8 mouse cellular contexts compared by ENCODE assay signal in the genomic region with DNA sequence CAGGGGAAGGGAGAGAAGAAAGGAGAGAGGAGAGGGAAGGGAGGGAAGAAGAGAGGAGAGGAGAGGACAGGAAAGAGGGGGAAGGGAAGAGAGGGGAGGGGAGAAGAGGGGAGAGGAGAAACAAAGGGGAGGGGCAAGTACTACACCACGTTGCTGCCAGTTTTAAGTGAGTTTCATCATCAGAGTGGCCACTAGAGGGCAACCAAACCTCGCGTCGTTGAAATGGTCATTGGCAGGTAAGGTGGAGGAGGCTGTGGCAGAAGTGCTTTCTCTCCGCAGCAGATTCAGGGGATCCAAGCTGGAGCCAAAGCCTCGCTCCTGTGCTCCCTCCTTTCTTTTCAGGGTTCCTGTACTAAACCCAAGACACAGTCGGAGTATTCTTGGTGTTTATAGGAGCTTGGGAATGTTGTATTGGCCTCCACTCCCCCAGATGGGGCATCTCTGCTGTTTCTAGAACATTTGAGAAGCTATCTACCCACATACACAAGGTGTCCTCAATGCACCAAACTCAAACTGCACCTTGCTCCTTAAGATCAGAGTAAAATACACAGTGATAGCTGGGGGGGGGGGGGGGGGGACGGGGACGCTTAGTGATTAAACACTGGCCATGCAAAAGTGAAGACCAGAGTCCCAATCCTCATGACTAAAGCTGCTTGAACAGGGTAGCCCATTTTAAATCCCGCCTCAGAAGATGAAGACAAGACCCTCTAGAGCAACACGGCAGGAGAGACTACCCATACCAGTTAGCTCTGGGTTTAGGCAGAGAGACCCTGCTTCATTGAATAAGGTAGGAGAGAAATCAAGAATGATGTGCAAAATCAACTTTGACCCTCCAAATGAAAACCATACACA. TPM values are rescaled to one million over a fixed set of nuclear protein-coding genes. Genes with fewer than 3 reads are reported as not detected.
DNase-seq lines count a peak whose midpoint lies in the region; ATAC-seq and TF ChIP-seq lines count a peak whose summit lies in the region.

No protein-coding gene starts in this region.

- no peak for ATAC-seq in embryonic facial prominence, embryonic 13.5 days (ENCODE audit: insufficient number of reproducible peaks, insufficient read depth, low FRiP score, low TSS enrichment, low read depth)
- peak; percentile 28; the same call in 1 of the 2 replicates for ATAC-seq in limb, embryonic 11.5 days (ENCODE audit: insufficient number of reproducible peaks, low FRiP score, low TSS enrichment, low read depth)
- ATAC-seq in midbrain, embryonic 14.5 days (ENCODE audit: low FRiP score, low TSS enrichment), result peak; percentile 76

- TF ChIP-seq CTCF in heart, adult 2 months (IDR thresholded peaks at IDR 0.05), result peak; percentile 89
- TF ChIP-seq CTCF in kidney, adult 2 months (conservative IDR thresholded peaks at IDR 0.05; ENCODE audit: insufficient read depth, insufficient read length, low read depth, low read length), result peak; percentile 95

- H3K36me3 ChIP-seq in embryonic facial prominence, embryonic 13.5 days, result no peaks in the 10 kb centered on the region
- no peaks in the 10 kb centered on the region for H3K36me3 ChIP-seq in heart, adult 2 months (ENCODE audit: control insufficient read depth, insufficient read depth, low read length)
- H3K36me3 ChIP-seq in kidney, adult 2 months (ENCODE audit: control insufficient read depth, insufficient read depth, low read length), result no peaks in the 10 kb centered on the region
- no peaks in the 10 kb centered on the region for H3K36me3 ChIP-seq in limb, embryonic 11.5 days (ENCODE audit: control insufficient read depth, insufficient read depth, low read length)
- no peaks in the 10 kb centered on the region for H3K36me3 ChIP-seq in midbrain, embryonic 14.5 days (ENCODE audit: control insufficient read depth, insufficient read depth, low read length)

- H3K27me3 ChIP-seq in embryonic facial prominence, embryonic 13.5 days, result peaks cover 10% of the 10 kb centered on the region
- no peaks in the 10 kb centered on the region for H3K27me3 ChIP-seq in heart, adult 2 months (ENCODE audit: control insufficient read depth, insufficient read depth, low read length)
- H3K27me3 ChIP-seq in kidney, adult 2 months (replicated peaks; ENCODE audit: control insufficient read depth, insufficient read depth, low read length), result no peaks in the 10 kb centered on the region
- peaks cover under 1% of the 10 kb centered on the region; the same call in 1 of the 2 replicates for H3K27me3 ChIP-seq in limb, embryonic 11.5 days (ENCODE audit: control insufficient read depth, insufficient read depth, low read length)
- H3K27me3 ChIP-seq in midbrain, embryonic 14.5 days (ENCODE audit: control insufficient read depth, insufficient read depth, low read length), result peaks cover 9% of the 10 kb centered on the region; the same call in 1 of the 2 replicates

- no peak for TF ChIP-seq POLR2A in heart, adult 2 months (IDR thresholded peaks at IDR 0.05; ENCODE audit: insufficient read depth, low read depth, low read length)
- no peak for TF ChIP-seq POLR2A in kidney, adult 2 months (IDR thresholded peaks at IDR 0.05; ENCODE audit: low read depth, low read length)

- DNase-seq in 416B (ENCODE audit: low read depth), result peak; percentile 91
- DNase-seq in adrenal gland, postnatal 36 days, result peak; percentile 78 to 82
- peak; percentile 75 to 79 for DNase-seq in heart, adult 2 months
- DNase-seq in kidney, adult 2 months, result peak; percentile 91
- peak; percentile 89 for DNase-seq in limb, embryonic 11.5 days (ENCODE audit: low spot score)
- DNase-seq in midbrain, embryonic 14.5 days, result peak; percentile 94
- DNase-seq in spleen, adult 12 weeks (ENCODE audit: low spot score), result peak; percentile 73

- no peaks in the 10 kb centered on the region for H3K9me3 ChIP-seq in embryonic facial prominence, embryonic 13.5 days
- H3K9me3 ChIP-seq in limb, embryonic 11.5 days (ENCODE audit: control insufficient read depth, low read length), result no peaks in the 10 kb centered on the region
- H3K9me3 ChIP-seq in midbrain, embryonic 14.5 days (ENCODE audit: control insufficient read depth, low read length), result no peaks in the 10 kb centered on the region

- TF ChIP-seq EP300 in heart, adult 2 months (IDR thresholded peaks at IDR 0.05; ENCODE audit: insufficient read depth, low read depth, low read length), result peak; percentile 82

- H3K79me2 ChIP-seq in heart, adult 2 months (replicated peaks; ENCODE audit: control insufficient read depth, insufficient read depth, low read length), result no peaks in the 10 kb centered on the region

- WGBS in embryonic facial prominence, embryonic 13.5 days, result 14% methylated on average over 11 of the region's 11 CpGs
- WGBS in heart, adult 2 months, result 13% methylated on average over 11 of the region's 11 CpGs
- 11% methylated on average over 11 of the region's 11 CpGs for WGBS in kidney, adult 2 months
- 22% methylated on average over 11 of the region's 11 CpGs for WGBS in limb, embryonic 11.5 days
- 16% methylated on average over 10 of the region's 11 CpGs for WGBS in midbrain, embryonic 14.5 days

- H3K9ac ChIP-seq in embryonic facial prominence, embryonic 13.5 days, result no peak overlapping the region
- no peak overlapping the region for H3K9ac ChIP-seq in heart, adult 2 months (ENCODE audit: low read depth, low read length)
- no peak overlapping the region for H3K9ac ChIP-seq in limb, embryonic 11.5 days (ENCODE audit: low read length)
- H3K9ac ChIP-seq in midbrain, embryonic 14.5 days (replicated peaks; ENCODE audit: low read length), result no peak overlapping the region

- peak overlapping the region; percentile 22; the same call in 1 of the 2 replicates for H3K4me3 ChIP-seq in embryonic facial prominence, embryonic 13.5 days
- H3K4me3 ChIP-seq in heart, adult 2 months, result no peak overlapping the region
- no peak overlapping the region for H3K4me3 ChIP-seq in kidney, adult 2 months (ENCODE audit: insufficient read depth, low read depth, low read length)
- no peak overlapping the region for H3K4me3 ChIP-seq in limb, embryonic 11.5 days (ENCODE audit: low read depth, low read length)
- H3K4me3 ChIP-seq in midbrain, embryonic 14.5 days (replicated peaks; ENCODE audit: low read depth, low read length), result no peak overlapping the region

- no peak overlapping the region for H3K27ac ChIP-seq in embryonic facial prominence, embryonic 13.5 days
- H3K27ac ChIP-seq in heart, adult 2 months, result no peak overlapping the region
- no peak overlapping the region for H3K27ac ChIP-seq in kidney, adult 2 months (ENCODE audit: insufficient read depth, low read depth, low read length)
- H3K27ac ChIP-seq in limb, embryonic 11.5 days (replicated peaks; ENCODE audit: low read depth, low read length), result no peak overlapping the region
- no peak overlapping the region for H3K27ac ChIP-seq in midbrain, embryonic 14.5 days (replicated peaks; ENCODE audit: low read depth, low read length)

- H3K4me1 ChIP-seq in embryonic facial prominence, embryonic 13.5 days, result peaks cover 9% of the 10 kb centered on the region
- peaks cover 1% of the 10 kb centered on the region; the same call in 1 of the 2 replicates for H3K4me1 ChIP-seq in heart, adult 2 months (ENCODE audit: control insufficient read depth, insufficient read depth, low read length)
- H3K4me1 ChIP-seq in kidney, adult 2 months (ENCODE audit: control insufficient read depth, insufficient read depth, low read length), result no peaks in the 10 kb centered on the region
- no peaks in the 10 kb centered on the region for H3K4me1 ChIP-seq in limb, embryonic 11.5 days (ENCODE audit: control insufficient read depth, insufficient read depth, low read length)
- no peaks in the 10 kb centered on the region for H3K4me1 ChIP-seq in midbrain, embryonic 14.5 days (ENCODE audit: control insufficient read depth, insufficient read depth, low read length)

- peak overlapping the region; percentile 50 for H3K4me2 ChIP-seq in embryonic facial prominence, embryonic 13.5 days
- no peak overlapping the region; the same call in 1 of the 2 replicates for H3K4me2 ChIP-seq in limb, embryonic 11.5 days (ENCODE audit: low read depth, severe bottlenecking)
- peak overlapping the region; percentile 39 for H3K4me2 ChIP-seq in midbrain, embryonic 14.5 days (ENCODE audit: low read length)

- intact Hi-C loops in heart, adult 2 months (cut with DNase I), result loop anchor here (1.0 to 5.0 kb wide), 5 partner anchors 69 to 179 kb away; a partner anchor contains a TSS

RNA-seq across cellular contexts. Expression of a gene that starts 11.7 kb away (rescaled TPM):
- under 1 TPM in 1 of 2 experiments, not detected in 1; 0.16 TPM for total RNA-seq in adrenal gland, postnatal 36 days (2021)
- polyA plus RNA-seq in embryonic facial prominence, embryonic 13.5 days (2015; fragmentation: Nextera tagmentation; extraction: Ambion mirVana), result 4.2 and 5.1 TPM in 2 replicates
- total RNA-seq in heart, adult 2 months (2021), result under 1 TPM; 0.27 to 0.29 TPM
- polyA plus RNA-seq in heart, adult 2 months (2012; rRNA removed), result 0.10 and 0.41 TPM in 2 replicates
- 2.0 TPM in 2 replicates for polyA plus RNA-seq in kidney, adult 2 months (2012; rRNA removed)
- 3.4 and 3.6 TPM in 2 replicates for polyA plus RNA-seq in limb, embryonic 11.5 days (2014; fragmentation: Nextera tagmentation; extraction: Ambion mirVana)
- polyA plus RNA-seq in midbrain, embryonic 14.5 days (2014; fragmentation: Nextera tagmentation; extraction: Ambion mirVana), result 0.92 and 1.3 TPM in 2 replicates

RNA-seq across cellular contexts. Expression of a gene that starts 56.8 kb away (rescaled TPM):
- 10 to 100 TPM; 94.9 to 96.6 TPM for total RNA-seq in adrenal gland, postnatal 36 days (2021)
- polyA plus RNA-seq in embryonic facial prominence, embryonic 13.5 days (2015; fragmentation: Nextera tagmentation; extraction: Ambion mirVana), result 196 and 205 TPM in 2 replicates
- 10 to 100 TPM; 54.6 to 55.0 TPM for total RNA-seq in heart, adult 2 months (2021)
- 11.8 and 21.2 TPM in 2 replicates for polyA plus RNA-seq in heart, adult 2 months (2012; rRNA removed)
- 9.7 and 14.4 TPM in 2 replicates for polyA plus RNA-seq in kidney, adult 2 months (2012; rRNA removed)
- 265 and 281 TPM in 2 replicates for polyA plus RNA-seq in limb, embryonic 11.5 days (2014; fragmentation: Nextera tagmentation; extraction: Ambion mirVana)
- polyA plus RNA-seq in midbrain, embryonic 14.5 days (2014; fragmentation: Nextera tagmentation; extraction: Ambion mirVana), result 132 and 143 TPM in 2 replicates

RNA-seq across cellular contexts. Expression of a gene that starts 57.0 kb away (rescaled TPM):
- total RNA-seq in adrenal gland, postnatal 36 days (2021), result 10 to 100 TPM; 77.4 to 78.9 TPM
- 67.1 and 70.3 TPM in 2 replicates for polyA plus RNA-seq in embryonic facial prominence, embryonic 13.5 days (2015; fragmentation: Nextera tagmentation; extraction: Ambion mirVana)
- 10 to 100 TPM; 72.8 to 79.8 TPM for total RNA-seq in heart, adult 2 months (2021)
- polyA plus RNA-seq in heart, adult 2 months (2012; rRNA removed), result 31.8 and 64.5 TPM in 2 replicates
- polyA plus RNA-seq in kidney, adult 2 months (2012; rRNA removed), result 32.8 and 52.6 TPM in 2 replicates
- 77.3 and 85.3 TPM in 2 replicates for polyA plus RNA-seq in limb, embryonic 11.5 days (2014; fragmentation: Nextera tagmentation; extraction: Ambion mirVana)
- 141 and 165 TPM in 2 replicates for polyA plus RNA-seq in midbrain, embryonic 14.5 days (2014; fragmentation: Nextera tagmentation; extraction: Ambion mirVana)
